Mouse (Mus musculus) kidney, embryonic 15.5 days (tissue): ENCODE measurements around the gene Olfr938. TPM values are rescaled to one million over a fixed set of nuclear protein-coding genes. Genes with fewer than 3 reads are reported as not detected.

Experiments
- ATAC-seq: fragments of 200-750 bp; cut with Nextera tagmentation; replicated peaks from 2 replicates; pipeline ENCODE4 v1.8.0; 2017; ENCODE audit warnings: moderate TSS enrichment; ENCODE audit not compliant: low FRiP score
- H3K27ac ChIP-seq: fragments of 300-500 bp; sonication (generic); 2 replicates; pipeline ENCODE4 v1.5.1; 2015; ENCODE audit warnings: mild to moderate bottlenecking, inconsistent platforms
- H3K27me3 ChIP-seq: fragments of 300-500 bp; sonication (generic); 2 replicates; pipeline ENCODE4 v1.6.1; 2015; ENCODE audit warnings: inconsistent platforms
- H3K36me3 ChIP-seq: fragments of 300-500 bp; sonication (generic); 2 replicates; pipeline ENCODE4 v1.6.1; 2015; ENCODE audit warnings: inconsistent platforms
- H3K4me1 ChIP-seq: fragments of 300-500 bp; sonication (generic); 2 replicates; pipeline ENCODE4 v1.6.1; 2015; ENCODE audit warnings: inconsistent platforms
- H3K4me2 ChIP-seq: fragments of 300-500 bp; sonication (generic); 2 replicates; pipeline ENCODE4 v1.6.1; 2015; ENCODE audit warnings: moderate library complexity, mild to moderate bottlenecking, inconsistent platforms
- H3K4me3 ChIP-seq: fragments of 300-500 bp; sonication (generic); replicated peaks from 2 replicates; pipeline ENCODE4 v1.5.1; 2015; ENCODE audit warnings: mild to moderate bottlenecking, inconsistent platforms
- H3K9ac ChIP-seq: fragments of 300-500 bp; sonication (generic); 2 replicates; pipeline ENCODE4 v1.6.1; 2015; ENCODE audit warnings: mild to moderate bottlenecking, inconsistent platforms
- H3K9me3 ChIP-seq: fragments of 300-500 bp; sonication (generic); replicated peaks from 2 replicates; pipeline ENCODE4 v1.6.1; 2016; ENCODE audit warnings: inconsistent platforms
- WGBS: fragments of 180-500 bp; shearing (Covaris S2); methylation state at CpG from one replicate; pipeline ENCODE4 v1.1.7; 2015; ENCODE audit warnings: mixed read lengths; 5-methylcytosine and 5-hydroxymethylcytosine counted together
- microRNA-seq: library from miRNA; unstranded; fragments of <30 nt; microRNA quantifications from one replicate; pipeline ENCODE4, GENCODE M21; 2016
- polyA plus RNA-seq: library from polyadenylated mRNA; unstranded; fragments of >200 nt; fragmentation: Nextera tagmentation; extraction: Ambion mirVana; gene quantifications from 2 replicates; pipeline ENCODE4 v1.2.1, GENCODE M21; 2015

Olfr938 gene
- not detected in 2 replicates for polyA plus RNA-seq

DNA sequence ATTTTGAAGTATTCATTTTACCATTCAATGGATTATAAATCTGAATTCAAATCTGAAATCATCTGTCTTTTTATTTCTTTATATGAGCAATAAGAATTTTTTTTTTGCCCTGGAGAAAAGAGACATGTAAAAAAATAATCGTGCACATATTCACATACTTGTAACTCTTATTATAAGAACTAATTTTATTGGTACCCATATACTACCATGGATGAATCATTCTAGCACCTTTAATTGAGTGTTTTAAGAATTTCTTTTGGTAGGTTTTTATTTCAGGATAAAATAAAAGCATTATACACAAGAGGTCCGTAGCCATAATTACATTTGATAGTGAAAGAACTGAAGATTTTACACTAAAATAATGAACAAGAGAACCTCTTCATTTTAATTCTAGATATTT lies at the start of gene Olfr938:
Gene Olfr938, minus strand, starts transcription at position 101 of the 400 bp plus-strand sequence.
- 86% methylated on average over 2 of the region's 2 CpGs for WGBS
- no peak within 1 kb of the TSS for H3K4me3 ChIP-seq
- H3K9ac ChIP-seq: no peak within 1 kb of the TSS
- H3K9me3 ChIP-seq: no peaks in the 10 kb centered on the region
- H3K4me1 ChIP-seq: no peaks in the 10 kb centered on the region
- H3K4me2 ChIP-seq: no peak within 1 kb of the TSS
- no peak for ATAC-seq
- H3K27ac ChIP-seq: no peak within 1 kb of the TSS
- no peaks in the 10 kb centered on the region for H3K36me3 ChIP-seq
- H3K27me3 ChIP-seq: no peaks in the 10 kb centered on the region

DNA sequence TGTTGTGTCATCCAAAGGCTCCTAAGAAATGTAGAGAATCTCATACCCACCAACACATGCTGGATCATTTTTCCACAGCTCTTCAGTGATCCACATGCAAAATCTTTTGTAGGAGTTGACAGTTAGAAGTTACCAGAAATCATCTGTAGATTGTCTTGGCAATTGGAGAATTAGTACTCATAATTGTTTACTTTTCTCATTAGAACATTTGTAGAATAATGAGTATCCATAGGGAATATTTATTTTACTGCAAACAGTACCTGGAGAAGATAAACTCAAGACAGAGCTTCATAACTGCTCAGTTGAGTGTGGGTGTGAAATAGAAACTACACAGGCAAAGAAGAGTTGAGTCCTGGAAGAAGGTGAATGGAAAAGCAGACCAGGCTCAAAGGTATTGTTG lies 49.1 kb upstream of the Olfr938 start, which contains the start of gene Olfr27:
Gene Olfr27, plus strand, starts transcription at position 301 of the 400 bp plus-strand sequence.
- Histone ChIP-seq H3K9ac (no peak within 1 kb of the TSS), H3K4me3 (no peak within 1 kb of the TSS), H3K27me3 (no peaks in the 10 kb centered on the region), H3K9me3 (no peaks in the 10 kb centered on the region), H3K4me2 (no peak within 1 kb of the TSS), H3K36me3 (no peaks in the 10 kb centered on the region), H3K27ac (no peak within 1 kb of the TSS), H3K4me1 (no peaks in the 10 kb centered on the region)
- ATAC-seq: no peak

DNA sequence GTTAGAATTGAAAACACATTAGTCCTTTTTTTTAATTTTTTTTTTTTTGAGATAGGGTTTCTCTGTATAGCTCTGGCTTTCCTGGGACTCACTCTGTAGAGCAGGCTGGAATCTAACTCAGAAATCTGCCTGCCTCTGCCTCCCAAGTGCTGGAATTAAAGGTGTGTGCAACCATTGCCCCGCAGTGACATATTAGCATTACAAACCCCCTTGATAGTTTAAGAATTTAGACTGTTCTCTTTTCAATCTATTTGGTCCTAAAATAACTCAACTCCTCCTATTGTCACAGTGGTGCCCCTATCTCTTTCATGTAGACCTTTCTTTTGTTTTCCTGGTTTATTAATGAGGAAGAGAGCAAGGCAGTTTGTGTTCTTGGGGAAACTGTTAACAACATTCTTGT lies 48.6 kb upstream of the Olfr938 start:
- H3K4me1 ChIP-seq: no peaks in the 10 kb centered on the region
- no peak for ATAC-seq

DNA sequence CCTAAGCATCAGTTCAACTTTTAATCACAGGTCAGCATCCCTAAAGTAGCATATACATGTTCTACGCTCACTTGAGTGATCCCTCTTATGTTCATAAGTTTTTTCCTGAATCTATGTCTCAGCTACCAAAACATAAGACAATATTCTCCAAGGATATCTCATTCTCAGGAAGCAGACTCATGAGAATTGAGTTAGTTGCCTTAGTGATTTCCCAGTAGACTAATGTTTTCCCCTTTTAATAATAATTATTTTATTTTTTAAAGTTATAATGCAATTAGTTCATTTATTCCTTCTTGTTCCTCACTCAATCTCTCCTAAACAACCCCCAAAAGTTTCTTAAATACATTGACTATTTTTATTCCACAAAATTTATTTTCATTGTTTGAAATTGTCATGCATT lies 13.8 kb downstream of the Olfr938 start, which contains the start of gene Olfr937:
Gene Olfr937, minus strand, starts transcription at position 101 of the 400 bp plus-strand sequence.
- no peaks in the 10 kb centered on the region for H3K4me1 ChIP-seq
- no peaks in the 10 kb centered on the region for H3K9me3 ChIP-seq
- 91% methylated on average over 1 of the region's 1 CpGs for WGBS
- no peak within 1 kb of the TSS for H3K27ac ChIP-seq
- H3K4me2 ChIP-seq: no peak within 1 kb of the TSS
- no peak within 1 kb of the TSS for H3K4me3 ChIP-seq
- H3K9ac ChIP-seq: no peak within 1 kb of the TSS
- H3K36me3 ChIP-seq: no peaks in the 10 kb centered on the region
- no peaks in the 10 kb centered on the region for H3K27me3 ChIP-seq
- ATAC-seq: no peak

More for the DNA sequence above, 48.6 kb upstream of the Olfr938 start:
- Histone ChIP-seq H3K36me3 (no peaks in the 10 kb centered on the region), H3K4me3 (no peak overlapping the region), H3K27me3 (no peaks in the 10 kb centered on the region), H3K9ac (no peak overlapping the region), H3K27ac (no peak overlapping the region), H3K9me3 (no peaks in the 10 kb centered on the region), H3K4me2 (no peak overlapping the region)
- WGBS: 90% methylated on average over 1 of the region's 1 CpGs

Small RNAs within 50 kb of the gene (microRNA-seq; reads per million reads assigned to microRNA genes)
- not detected for gene Gm25032
- gene Gm25529: not detected

Other genes with a start within 250 kb of the Olfr938 start
- not detected in 2 replicates for gene Olfr924, start 234.4 kb downstream of the Olfr938 start, polyA plus RNA-seq
- not detected in 2 replicates for gene Olfr26, start 223.8 kb downstream of the Olfr938 start, polyA plus RNA-seq
- gene Olfr926, start 201.8 kb downstream of the Olfr938 start, polyA plus RNA-seq: not detected in 2 replicates
- not detected in 2 replicates for gene Olfr930, start 149.1 kb downstream of the Olfr938 start, polyA plus RNA-seq
- not detected in 2 replicates for gene Olfr933, start 106.6 kb downstream of the Olfr938 start, polyA plus RNA-seq
- not detected in 2 replicates for gene Olfr934, start 90.6 kb downstream of the Olfr938 start, polyA plus RNA-seq
- gene Olfr935, start 79.2 kb downstream of the Olfr938 start, polyA plus RNA-seq: not detected in 2 replicates
- not detected in 2 replicates for gene Olfr146, start 55.5 kb downstream of the Olfr938 start, polyA plus RNA-seq
- not detected in 2 replicates for gene Olfr937, start 13.9 kb downstream of the Olfr938 start, polyA plus RNA-seq
- gene Olfr27, start 49.2 kb upstream of the Olfr938 start, polyA plus RNA-seq: not detected in 2 replicates
- gene Olfr943, start 87.4 kb upstream of the Olfr938 start, polyA plus RNA-seq: not detected in 2 replicates
- gene Olfr944, start 123.0 kb upstream of the Olfr938 start, polyA plus RNA-seq: not detected in 2 replicates
- gene Olfr1537, start 171.1 kb upstream of the Olfr938 start, polyA plus RNA-seq: not detected in 2 replicates
- not detected in 2 replicates for gene Olfr945, start 197.9 kb upstream of the Olfr938 start, polyA plus RNA-seq
- not detected in 2 replicates for gene Olfr948, start 247.2 kb upstream of the Olfr938 start, polyA plus RNA-seq